Mouse (Mus musculus) layer of hippocampus, postnatal 10 days (tissue): ENCODE data around the gene Agbl3. TPM values are rescaled to one million over a fixed set of nuclear protein-coding genes. Genes with fewer than 3 reads are reported as not detected.

Experiments
- DNase-seq, 2 experiments: peaks; one replicate each; pipeline ENCODE4 v3.0.0; 2021; ENCODE audit warnings: low spot score in 2 of 2
- total RNA-seq, 2 experiments: library from RNA; stranded (reverse); gene quantifications; 2 replicates each; pipeline ENCODE4 v1.2.3; 2021

Gene Agbl3
- total RNA-seq, 2 experiments from 2014 or later, result 19.2 to 21.2 TPM

DNA sequence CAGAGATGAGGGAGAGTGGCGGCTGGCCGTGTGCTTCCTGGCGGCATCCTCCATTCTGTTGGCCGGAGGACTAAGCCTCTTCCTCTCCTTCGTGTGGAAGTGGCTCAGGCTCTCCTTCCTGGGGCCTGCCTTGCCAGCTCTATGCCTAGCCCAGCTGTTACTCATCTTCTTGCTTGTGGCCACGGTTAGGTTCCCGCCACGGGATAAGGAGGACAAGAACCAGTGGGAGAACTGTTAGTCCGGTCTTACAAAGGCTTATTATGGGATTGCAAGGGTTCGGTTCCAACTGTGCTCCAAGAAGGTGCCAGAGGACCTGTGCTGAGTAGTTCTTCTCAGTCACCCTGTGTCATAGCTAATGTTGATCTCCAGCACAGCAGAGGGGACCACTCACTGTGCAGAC lies 92.6 kb downstream of the Agbl3 start:
- peak in 1 of 2 experiments; percentile 8 for DNase-seq

- DNase-seq, result peak in 1 of 2 experiments; percentile 18
These were observed 94.1 kb downstream of the Agbl3 start for GRCm38 (mm10) chr6:34874101-34874921.

GRCm38 (mm10) chr6:34875268-34875761 lies 95.1 kb downstream of the Agbl3 start:
- peak in 1 of 2 experiments; percentile 23 for DNase-seq

DNA sequence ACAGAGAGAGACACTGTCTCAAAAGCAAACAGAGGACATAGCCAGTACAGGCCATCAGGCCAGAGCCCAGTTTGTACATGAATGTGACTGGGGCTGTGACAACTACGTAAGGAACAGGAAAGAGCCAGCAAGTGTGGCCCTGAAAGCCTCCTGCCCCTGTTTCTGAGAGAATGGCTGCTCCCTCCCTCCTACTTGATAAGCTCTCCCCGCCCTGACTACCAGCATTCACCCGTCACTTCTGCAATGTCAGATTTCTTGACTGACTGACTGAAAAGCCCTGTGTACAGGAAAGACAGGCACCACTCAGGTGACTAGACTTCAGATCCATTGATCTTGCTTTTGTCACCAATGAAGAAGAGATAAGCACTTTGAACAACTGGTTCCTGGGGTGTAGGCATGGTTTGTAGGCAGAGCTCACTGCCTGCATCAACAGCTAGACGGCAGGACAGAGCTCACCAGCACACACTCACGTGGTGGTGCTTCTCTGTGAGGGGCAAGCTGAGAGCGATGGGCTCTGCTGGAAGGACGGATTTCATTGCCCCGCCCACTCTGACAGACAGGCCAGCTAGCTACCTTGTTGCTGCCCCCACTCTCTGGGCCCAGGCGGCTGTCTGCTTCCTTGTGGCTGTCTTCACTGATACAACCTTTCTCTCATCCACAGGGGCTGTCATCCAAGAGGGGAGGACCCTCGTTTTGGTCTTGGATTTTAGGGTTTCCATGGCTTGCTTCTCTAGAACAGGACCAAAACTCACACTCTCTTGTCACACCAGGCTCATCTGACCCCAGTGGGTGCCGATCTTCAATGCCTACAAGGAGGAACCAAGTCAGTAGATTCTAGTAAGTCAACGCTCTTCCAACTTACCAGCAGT lies 96.0 kb downstream of the Agbl3 start:
- peak in 1 of 2 experiments; percentile 24 for DNase-seq

- DNase-seq, result peak in 1 of 2 experiments; percentile 11
These were observed 96.6 kb downstream of the Agbl3 start for GRCm38 (mm10) chr6:34876835-34877156.

DNA sequence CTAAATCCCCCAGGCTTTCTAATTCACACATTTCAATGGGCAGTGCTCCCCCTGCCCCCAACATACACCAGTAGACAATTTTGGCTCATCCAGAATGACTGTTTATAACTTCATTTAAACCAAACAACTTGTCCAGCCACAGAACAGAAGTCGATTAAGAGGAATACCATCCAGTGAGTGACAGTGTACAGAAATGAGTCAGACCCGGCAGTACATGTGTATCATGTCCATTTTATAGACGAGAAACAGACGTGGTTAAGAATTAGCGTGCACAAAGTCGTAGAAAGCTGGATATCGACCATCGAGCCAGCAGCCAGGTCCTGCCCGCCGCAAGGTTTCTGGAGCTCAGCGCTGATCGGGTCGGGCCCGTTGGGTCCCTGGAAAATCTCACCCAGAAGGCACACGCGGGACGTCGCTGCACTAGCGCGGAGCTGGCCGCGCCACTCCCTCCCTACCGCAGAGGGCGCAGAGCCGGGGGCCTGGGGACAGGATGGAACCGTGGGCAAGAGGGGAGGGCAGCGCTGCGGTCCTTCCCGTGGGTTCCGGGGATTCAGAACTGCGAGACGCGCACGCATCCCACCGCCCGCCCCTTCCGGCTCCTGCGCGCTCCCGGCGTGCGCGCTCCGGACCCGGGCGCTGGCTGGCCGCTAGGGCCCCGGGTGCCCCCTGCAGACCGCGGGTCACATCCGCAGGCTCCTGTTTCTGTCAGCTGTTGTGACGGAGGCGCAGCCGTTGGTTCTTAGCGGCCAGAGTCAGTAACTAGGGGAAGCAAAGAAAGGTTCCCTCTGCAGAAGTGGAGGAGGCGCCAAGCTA lies 97.5 kb downstream of the Agbl3 start, which contains the start of gene Cyren:
Gene Cyren, minus strand, starts transcription at position 552 of the 813 bp plus-strand sequence.
- peak; percentile 87 to 93 for DNase-seq

DNA sequence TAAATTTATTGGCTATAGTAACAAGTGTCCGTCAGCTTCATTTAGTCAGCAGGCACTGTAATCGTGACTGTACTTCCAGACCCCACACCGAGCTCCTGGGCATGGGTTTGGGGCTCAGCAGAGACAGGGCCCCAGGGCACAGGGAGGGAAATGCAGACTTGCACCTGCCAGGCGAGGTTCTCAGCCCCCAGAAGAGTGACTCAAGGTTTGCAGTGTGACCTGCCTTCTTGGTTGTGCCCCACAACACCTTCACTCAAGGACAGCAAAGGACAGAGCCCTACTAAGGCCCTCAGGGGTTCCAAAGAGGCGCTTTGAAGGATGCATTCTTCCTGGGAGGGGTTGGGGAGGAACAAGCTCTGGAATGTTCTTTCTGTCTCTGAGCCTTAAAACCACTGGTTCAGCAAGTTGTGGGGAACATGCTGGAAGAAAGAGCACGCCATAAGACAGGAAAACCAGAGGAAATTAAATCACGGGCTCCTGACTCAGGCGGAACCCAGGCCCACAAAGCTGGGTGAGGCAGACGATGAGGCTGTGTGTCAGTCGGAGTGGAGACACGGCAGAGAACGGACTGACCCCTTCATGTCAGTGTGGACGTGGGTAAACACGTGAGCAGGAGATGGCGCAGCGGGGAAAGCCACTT lies 99.0 kb downstream of the Agbl3 start:
- DNase-seq, result no peak

GRCm38 (mm10) chr6:34879911-34880475 lies 99.8 kb downstream of the Agbl3 start:
- peak; percentile 45 to 56 for DNase-seq

DNA sequence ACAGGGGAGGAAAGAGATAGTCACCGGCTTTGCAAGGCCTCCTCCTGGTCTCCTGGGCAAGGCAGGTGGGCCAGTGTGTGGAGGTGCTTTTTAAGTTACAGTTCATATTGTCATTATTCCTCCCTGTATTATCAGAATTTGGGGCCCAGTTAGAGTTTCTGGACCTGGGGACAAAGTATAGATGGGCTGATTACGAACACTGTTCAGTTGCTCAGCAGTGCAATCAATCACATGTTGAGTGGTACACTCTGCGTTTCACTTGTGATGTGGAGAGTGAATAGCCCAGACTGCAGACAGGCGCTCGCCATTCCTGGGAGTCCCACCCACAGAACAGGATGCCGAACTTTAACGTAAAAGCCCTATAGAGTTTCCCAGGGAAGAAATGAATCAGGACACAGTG lies 104.5 kb downstream of the Agbl3 start:
- no peak for DNase-seq

GRCm38 (mm10) chr6:34887131-34887850 lies 107.1 kb downstream of the Agbl3 start:
- no peak for DNase-seq

- DNase-seq, result no peak
These were observed 109.0 kb downstream of the Agbl3 start for GRCm38 (mm10) chr6:34889185-34889584.

DNA sequence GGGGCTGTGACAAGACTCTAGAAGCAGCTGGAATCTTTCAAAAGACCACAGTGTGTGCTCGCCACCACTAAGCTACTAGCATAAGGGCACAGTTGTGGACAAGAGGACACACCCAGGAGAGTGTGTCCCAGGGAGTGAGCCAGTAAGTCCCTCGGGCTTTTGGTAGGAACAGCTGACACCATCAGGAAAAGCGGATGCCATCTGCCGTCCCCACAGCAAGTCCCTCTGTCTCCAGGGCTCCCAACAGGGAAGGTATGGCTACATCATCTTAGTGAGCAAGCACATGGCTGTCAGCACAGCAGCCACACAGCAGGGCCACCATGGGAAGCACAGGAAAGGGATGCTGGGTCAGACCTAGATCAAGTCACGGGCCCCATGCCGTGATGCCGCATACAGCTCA lies 115.3 kb downstream of the Agbl3 start:
- DNase-seq, result no peak

DNA sequence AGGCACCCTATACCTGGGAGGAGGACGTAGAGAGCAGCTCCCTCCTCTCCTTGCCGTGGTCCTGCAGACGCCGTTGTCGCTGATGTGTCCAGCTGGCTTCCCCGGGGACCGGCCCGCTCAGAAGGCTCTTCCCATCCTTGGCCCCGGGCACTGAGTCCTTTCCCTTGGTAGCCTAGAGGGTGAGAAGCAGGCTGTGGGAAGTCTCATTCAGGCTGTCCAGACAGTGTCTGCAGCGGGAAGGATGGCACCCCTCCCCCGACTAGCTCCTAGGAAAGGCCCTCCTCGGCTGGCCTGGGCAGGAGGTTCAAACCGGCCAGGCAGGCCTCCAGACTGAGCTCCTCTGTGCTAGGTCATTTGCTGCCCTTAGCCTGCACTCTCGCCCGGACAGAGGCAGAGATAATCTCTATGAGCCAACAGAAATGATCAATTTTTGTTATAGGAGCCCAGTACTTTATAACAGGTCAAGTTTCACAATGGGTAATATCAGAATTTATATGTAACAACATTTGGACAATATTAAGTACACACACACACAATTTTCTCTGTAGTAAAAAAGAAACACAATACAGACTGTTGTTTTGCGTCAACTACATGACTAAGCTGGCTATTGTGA lies 116.0 kb downstream of the Agbl3 start:
- no peak for DNase-seq

DNA sequence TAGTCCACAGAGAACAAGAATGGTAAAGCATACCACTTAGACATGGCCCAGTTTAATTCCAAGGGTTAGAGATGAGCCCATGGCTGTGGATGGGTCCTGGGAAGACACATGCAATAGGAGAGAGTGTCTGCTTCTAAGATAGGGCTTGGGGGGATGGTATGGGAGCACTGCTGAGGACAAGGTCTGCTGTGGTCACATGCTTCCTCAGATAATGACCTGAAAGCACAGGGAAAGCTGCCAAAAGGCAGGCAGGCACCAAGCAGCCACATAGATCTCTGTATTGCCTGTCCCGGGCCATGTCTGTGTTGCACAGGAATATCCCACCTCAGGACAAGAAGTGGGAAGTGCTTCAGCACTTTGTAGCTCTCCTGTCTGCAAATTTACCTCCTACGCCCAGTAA lies 118.9 kb downstream of the Agbl3 start:
- DNase-seq, result no peak

DNA sequence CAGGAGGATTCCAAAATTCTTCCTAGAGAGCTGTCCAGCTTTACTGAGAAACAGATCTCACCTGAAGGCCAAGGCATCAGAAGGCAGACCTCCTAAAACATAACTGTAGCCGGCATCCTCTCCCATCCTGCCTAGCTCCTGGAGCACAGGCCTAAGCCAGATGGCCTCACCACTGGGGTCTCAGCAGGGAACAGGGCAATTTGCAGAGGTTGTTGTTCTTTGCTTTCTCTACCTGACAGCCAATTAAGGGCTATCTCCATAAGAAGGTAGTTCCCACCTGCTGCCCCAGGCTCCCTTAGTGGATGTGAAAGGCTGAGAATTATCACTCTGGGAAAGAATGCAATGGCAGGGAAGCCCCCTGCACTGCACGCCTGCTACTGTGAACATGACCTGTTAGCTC lies 120.8 kb downstream of the Agbl3 start:
- no peak for DNase-seq

GRCm38 (mm10) chr6:34901911-34902444 lies 121.7 kb downstream of the Agbl3 start:
- no peak for DNase-seq

GRCm38 (mm10) chr6:34902578-34902977 lies 122.3 kb downstream of the Agbl3 start:
- no peak for DNase-seq

- no peak for DNase-seq
These were observed 123.2 kb downstream of the Agbl3 start for GRCm38 (mm10) chr6:34903441-34903840.

GRCm38 (mm10) chr6:34903851-34904250 lies 123.6 kb downstream of the Agbl3 start:
- DNase-seq, result no peak
